9 mouse cellular contexts compared by ENCODE assay signal in the genomic region with DNA sequence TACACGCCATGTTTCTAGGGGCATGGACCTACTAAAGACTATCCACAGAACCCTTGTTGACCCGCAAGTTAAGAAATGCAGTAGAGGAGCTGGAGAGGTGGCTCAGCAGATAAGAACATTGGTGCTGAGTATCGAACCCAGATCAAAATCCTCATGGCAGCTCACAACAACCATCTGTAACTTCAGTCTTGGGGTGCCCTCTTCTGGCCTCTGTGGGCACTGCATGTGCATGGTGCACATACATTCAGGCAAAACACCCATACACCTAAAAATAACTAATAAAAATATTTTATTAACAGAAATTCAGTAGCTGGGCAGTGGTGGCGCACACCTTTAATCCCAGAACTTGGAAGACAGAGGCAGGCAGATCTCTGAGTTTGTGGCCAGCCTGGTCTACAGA. TPM values are rescaled to one million over a fixed set of nuclear protein-coding genes. Genes with fewer than 3 reads are reported as not detected.
DNase-seq lines count a peak whose midpoint lies in the region; ATAC-seq and TF ChIP-seq lines count a peak whose summit lies in the region.
"Had no signal": no experiment of that assay in that cellular context is flagged by ENCODE, and none has a peak within 500 bp of the region (broad histone marks: within the 10 kb centered on the region; RNA-seq: fewer than 3 reads in every experiment).

No protein-coding gene starts in this region.

- H3K27ac ChIP-seq in forebrain, embryonic 14.5 days (ENCODE audit: low read depth, low read length) = no peak overlapping the region
- no peak overlapping the region for H3K27ac ChIP-seq in forebrain, embryonic 12.5 days
- no peak overlapping the region for H3K27ac ChIP-seq in midbrain, embryonic 11.5 days (ENCODE audit: low read depth, low read length)
- H3K27ac ChIP-seq in midbrain, embryonic 13.5 days = no peak overlapping the region
- no peak overlapping the region for H3K27ac ChIP-seq in small intestine, adult 2 months (ENCODE audit: insufficient read depth, low read depth, low read length)

- no peak for TF ChIP-seq POLR2A in small intestine, adult 2 months (IDR thresholded peaks at IDR 0.05; ENCODE audit: low read depth, low read length)

- 87% methylated on average over 4 of the region's 4 CpGs for WGBS in forebrain, embryonic 14.5 days
- WGBS in forebrain, embryonic 12.5 days = 90% methylated on average over 4 of the region's 4 CpGs
- 79% methylated on average over 4 of the region's 4 CpGs for WGBS in midbrain, embryonic 11.5 days
- WGBS in midbrain, embryonic 13.5 days = 80% methylated on average over 4 of the region's 4 CpGs
- 93% methylated on average over 4 of the region's 4 CpGs for WGBS in small intestine, adult 2 months

- no peak overlapping the region for H3K4me2 ChIP-seq in forebrain, embryonic 14.5 days (ENCODE audit: low read length)
- H3K4me2 ChIP-seq in forebrain, embryonic 12.5 days = no peak overlapping the region
- no peak overlapping the region for H3K4me2 ChIP-seq in midbrain, embryonic 11.5 days
- no peak overlapping the region for H3K4me2 ChIP-seq in midbrain, embryonic 13.5 days (replicated peaks)

- TF ChIP-seq CTCF in small intestine, adult 2 months (IDR thresholded peaks at IDR 0.05; ENCODE audit: extremely low read depth, insufficient read length, insufficient replicate concordance, low read depth, low read length) = peak; percentile 53; the same call in 1 of the 2 replicates

- H3K4me1 ChIP-seq in forebrain, embryonic 14.5 days (ENCODE audit: control insufficient read depth, insufficient read depth, low read length) = no peaks in the 10 kb centered on the region
- H3K4me1 ChIP-seq in forebrain, embryonic 12.5 days = peaks cover 7% of the 10 kb centered on the region
- H3K4me1 ChIP-seq in midbrain, embryonic 11.5 days (ENCODE audit: control insufficient read depth, insufficient read depth, low read length) = peaks cover 3% of the 10 kb centered on the region
- H3K4me1 ChIP-seq in midbrain, embryonic 13.5 days (replicated peaks) = peaks cover 9% of the 10 kb centered on the region; the same call in 1 of the 2 replicates
- H3K4me1 ChIP-seq in small intestine, adult 2 months (ENCODE audit: control insufficient read depth, insufficient read depth, insufficient read length, low read length) = no peaks in the 10 kb centered on the region

- H3K27me3 ChIP-seq in forebrain, embryonic 14.5 days (replicated peaks; ENCODE audit: control insufficient read depth, insufficient read depth, low read length) = peaks cover 26% of the 10 kb centered on the region
- H3K27me3 ChIP-seq in forebrain, embryonic 12.5 days = peaks cover 39% of the 10 kb centered on the region
- H3K27me3 ChIP-seq in midbrain, embryonic 11.5 days (ENCODE audit: control insufficient read depth, insufficient read depth, low read length) = peaks cover 21% of the 10 kb centered on the region
- peaks cover 28% of the 10 kb centered on the region for H3K27me3 ChIP-seq in midbrain, embryonic 13.5 days
- peaks cover 10% of the 10 kb centered on the region for H3K27me3 ChIP-seq in small intestine, adult 2 months (ENCODE audit: control insufficient read depth, insufficient read depth, low read length)

- H3K9me3 ChIP-seq in forebrain, embryonic 14.5 days (replicated peaks; ENCODE audit: control insufficient read depth, low read length) = no peaks in the 10 kb centered on the region
- H3K9me3 ChIP-seq in forebrain, embryonic 12.5 days = no peaks in the 10 kb centered on the region
- H3K9me3 ChIP-seq in midbrain, embryonic 11.5 days (ENCODE audit: control insufficient read depth, low read length) = no peaks in the 10 kb centered on the region
- H3K9me3 ChIP-seq in midbrain, embryonic 13.5 days = no peaks in the 10 kb centered on the region

- H3K9ac ChIP-seq in forebrain, embryonic 14.5 days (ENCODE audit: low read length) = no peak overlapping the region
- H3K9ac ChIP-seq in forebrain, embryonic 12.5 days = no peak overlapping the region
- H3K9ac ChIP-seq in midbrain, embryonic 11.5 days (ENCODE audit: low read length) = no peak overlapping the region
- no peak overlapping the region for H3K9ac ChIP-seq in midbrain, embryonic 13.5 days (replicated peaks)

- H3K36me3 ChIP-seq in forebrain, embryonic 14.5 days (ENCODE audit: control insufficient read depth, insufficient read depth, low read length) = no peaks in the 10 kb centered on the region
- no peaks in the 10 kb centered on the region for H3K36me3 ChIP-seq in forebrain, embryonic 12.5 days (replicated peaks)
- no peaks in the 10 kb centered on the region for H3K36me3 ChIP-seq in midbrain, embryonic 11.5 days (ENCODE audit: control insufficient read depth, insufficient read depth, low read length)
- no peaks in the 10 kb centered on the region for H3K36me3 ChIP-seq in midbrain, embryonic 13.5 days
- H3K36me3 ChIP-seq in small intestine, adult 2 months (ENCODE audit: control insufficient read depth, insufficient read depth, low read length) = no peaks in the 10 kb centered on the region

- no peak overlapping the region for H3K4me3 ChIP-seq in forebrain, embryonic 14.5 days (ENCODE audit: low read depth, low read length)
- no peak overlapping the region for H3K4me3 ChIP-seq in forebrain, embryonic 12.5 days (replicated peaks)
- no peak overlapping the region for H3K4me3 ChIP-seq in midbrain, embryonic 11.5 days (ENCODE audit: low read depth, low read length)
- H3K4me3 ChIP-seq in midbrain, embryonic 13.5 days (replicated peaks) = no peak overlapping the region
- H3K4me3 ChIP-seq in small intestine, adult 2 months (ENCODE audit: low read depth, low read length) = no peak overlapping the region
- H3K4me3 ChIP-seq: myocyte had no signal

- peak; percentile 46 for DNase-seq in forebrain, embryonic 14.5 days (ENCODE audit: low spot score)
- DNase-seq in midbrain, embryonic 11.5 days (ENCODE audit: low spot score, missing footprints) = peak; percentile 93
- peak; percentile 66 for DNase-seq in embryo, embryonic 10.5 days (ENCODE audit: low spot score)
- no peak for DNase-seq in c-Kit-positive CD71-positive TER-119-positive erythroid progenitor cells, embryonic 14.5 days (ENCODE audit: low spot score)
- no peak for DNase-seq in ovary, adult 18-20 months (ENCODE audit: low spot score)

- ATAC-seq in forebrain, embryonic 14.5 days = no peak
- ATAC-seq in forebrain, embryonic 12.5 days (ENCODE audit: low FRiP score) = no peak
- ATAC-seq in midbrain, embryonic 11.5 days (ENCODE audit: low FRiP score) = no peak
- no peak for ATAC-seq in midbrain, embryonic 13.5 days

RNA-seq across cellular contexts. Expression of a gene that starts 54.1 kb away (rescaled TPM):
- 0.08 and 0.15 TPM in 2 replicates for polyA plus RNA-seq in forebrain, embryonic 14.5 days (2014; fragmentation: Nextera tagmentation; extraction: Ambion mirVana)
- 0.18 and 0.24 TPM in 2 replicates for polyA plus RNA-seq in forebrain, embryonic 12.5 days (2016; fragmentation: Nextera tagmentation; extraction: Ambion mirVana)
- polyA plus RNA-seq in midbrain, embryonic 11.5 days (2014; fragmentation: Nextera tagmentation; extraction: Ambion mirVana) = 0.19 TPM in 2 replicates
- 0.13 and 0.31 TPM in 2 replicates for polyA plus RNA-seq in midbrain, embryonic 13.5 days (2015; fragmentation: Nextera tagmentation; extraction: Ambion mirVana)
- polyA plus RNA-seq in small intestine, adult 2 months (2012; rRNA removed) = 20.6 and 28.7 TPM in 2 replicates

Comparison
In these comparisons a context has a peak if more than half of its experiments do, and no peak if none do; other contexts are left out.
1. DNase-seq: peak in forebrain, embryonic 14.5 days (single experiment), midbrain, embryonic 11.5 days (single experiment) and embryo, embryonic 10.5 days (single experiment); none in c-Kit-positive CD71-positive TER-119-positive erythroid progenitor cells, embryonic 14.5 days (single experiment) and ovary, adult 18-20 months (single experiment).
2. RNA of a gene that starts 54.1 kb away (polyA plus RNA-seq): 20.6 to 28.7 TPM in small intestine, adult 2 months; 0.13 to 0.31 TPM in midbrain, embryonic 13.5 days, 0.18 to 0.24 TPM in forebrain, embryonic 12.5 days, 0.19 TPM in midbrain, embryonic 11.5 days and 0.08 to 0.15 TPM in forebrain, embryonic 14.5 days; every median in the first group is over 10 times any median in the second.